Mouse (Mus musculus) lung, postnatal 36 days (tissue): ENCODE measurements at regions not wholly inside any gene's neighbourhood (a gene's known extent, or its start where the extent isn't known, plus 50 kb on each side); places are given as distances from the start of the nearest gene placed in this dataset.

Experiments
- DNase-seq: peaks from one replicate; pipeline ENCODE4 v3.0.0; 2022; ENCODE audit warnings: mixed read lengths

GRCm38 (mm10) chr10:44939403-44939802 is 127.6 kb upstream of the Prep start:
- no peak for DNase-seq

- DNase-seq: peak; percentile 11
Observed at GRCm38 (mm10) chr10:44936976-44937500, 130.0 kb upstream of the Prep start.

- DNase-seq: no peak
Observed at GRCm38 (mm10) chr10:44930796-44931195, 136.2 kb upstream of the Prep start.

- no peak for DNase-seq
Observed at GRCm38 (mm10) chr10:44913751-44914388, 153.1 kb upstream of the Prep start.

- no peak for DNase-seq
Observed at GRCm38 (mm10) chr10:44904520-44904919, 162.5 kb upstream of the Prep start.

- no peak for DNase-seq
Observed at GRCm38 (mm10) chr10:44901203-44901602, 165.8 kb upstream of the Prep start.

- no peak for DNase-seq
Observed at GRCm38 (mm10) chr10:44892124-44892523, 174.9 kb upstream of the Prep start.

GRCm38 (mm10) chr10:44887081-44887683 is 179.8 kb upstream of the Prep start:
- no peak for DNase-seq

GRCm38 (mm10) chr10:44881967-44882366 is 185.0 kb upstream of the Prep start:
- no peak for DNase-seq

- no peak for DNase-seq
Observed at GRCm38 (mm10) chr10:44877076-44877663, 189.8 kb upstream of the Prep start.

- no peak for DNase-seq
Observed at GRCm38 (mm10) chr10:44873642-44874285, 193.2 kb upstream of the Prep start.

GRCm38 (mm10) chr10:44864191-44864747 is 202.7 kb upstream of the Prep start:
- DNase-seq: no peak

- DNase-seq: no peak
Observed at GRCm38 (mm10) chr10:44862360-44862674, 204.7 kb upstream of the Prep start.

GRCm38 (mm10) chr10:44861671-44862359 is 205.2 kb upstream of the Prep start:
- peak; percentile 83 for DNase-seq

GRCm38 (mm10) chr10:44857444-44857843 is 209.6 kb upstream of the Prep start:
- DNase-seq: no peak

- DNase-seq: no peak
Observed at GRCm38 (mm10) chr10:44854109-44854508, 212.9 kb upstream of the Prep start.

GRCm38 (mm10) chr10:44849016-44849415 is 218.0 kb upstream of the Prep start:
- DNase-seq: no peak

GRCm38 (mm10) chr10:44846765-44847164 is 220.2 kb upstream of the Prep start:
- DNase-seq: no peak

- DNase-seq: no peak
Observed at GRCm38 (mm10) chr10:44846149-44846548, 220.9 kb upstream of the Prep start.

- DNase-seq: no peak
Observed at GRCm38 (mm10) chr10:44840449-44840848, 226.6 kb upstream of the Prep start.

- no peak for DNase-seq
Observed at GRCm38 (mm10) chr10:44832455-44832854, 234.5 kb upstream of the Prep start.

GRCm38 (mm10) chr10:44826271-44826670 is 240.7 kb upstream of the Prep start:
- DNase-seq: no peak

- no peak for DNase-seq
Observed at GRCm38 (mm10) chr10:44821666-44822065, 245.3 kb upstream of the Prep start.
